Mouse (Mus musculus) limb, embryonic 15.5 days (tissue): Measurements from ENCODE around the gene Wdr83. TPM values are rescaled to one million over a fixed set of nuclear protein-coding genes. Genes with fewer than 3 reads are reported as not detected.
"Not testable (repeated sequence)": the region's sequence is repeated elsewhere in the genome, so short reads cannot be mapped to it uniquely, and the experiment has no call there.

Source experiments
- ATAC-seq: fragments of 200-750 bp; cut with Nextera tagmentation; 2 replicates; pipeline ENCODE4 v1.8.0; 2017; ENCODE audit warnings: low read depth, moderate TSS enrichment; ENCODE audit not compliant: insufficient number of reproducible peaks, low FRiP score, low TSS enrichment
- H3K27ac ChIP-seq: fragments of 300-500 bp; sonication (generic); 2 replicates; pipeline ENCODE4 v1.5.1; 2015; ENCODE audit warnings: moderate library complexity, mild to moderate bottlenecking, inconsistent platforms
- H3K27me3 ChIP-seq: fragments of 300-500 bp; sonication (generic); 2 replicates; pipeline ENCODE4 v1.6.1; 2015; ENCODE audit warnings: inconsistent platforms
- H3K36me3 ChIP-seq: fragments of 300-500 bp; sonication (generic); 2 replicates; pipeline ENCODE4 v1.6.1; 2015; ENCODE audit warnings: inconsistent platforms
- H3K4me1 ChIP-seq: fragments of 300-500 bp; sonication (generic); 2 replicates; pipeline ENCODE4 v1.6.1; 2015; ENCODE audit warnings: inconsistent platforms
- H3K4me2 ChIP-seq: fragments of 300-500 bp; sonication (generic); 2 replicates; pipeline ENCODE4 v1.6.1; 2015; ENCODE audit warnings: mild to moderate bottlenecking, inconsistent platforms
- H3K4me3 ChIP-seq: fragments of 300-500 bp; sonication (generic); 2 replicates; pipeline ENCODE4 v1.5.1; 2015; ENCODE audit warnings: mild to moderate bottlenecking, inconsistent platforms
- H3K9ac ChIP-seq: fragments of 300-500 bp; sonication (generic); 2 replicates; pipeline ENCODE4 v1.6.1; 2015; ENCODE audit warnings: inconsistent platforms
- H3K9me3 ChIP-seq: fragments of 300-500 bp; sonication (generic); 2 replicates; pipeline ENCODE4 v1.6.1; 2016; ENCODE audit warnings: inconsistent platforms
- WGBS: fragments of 180-500 bp; shearing (Covaris S2); methylation state at CpG from one replicate; pipeline ENCODE4 v1.1.7; 2015; 5-methylcytosine and 5-hydroxymethylcytosine counted together
- polyA plus RNA-seq: library from polyadenylated mRNA; unstranded; fragments of >200 nt; fragmentation: Nextera tagmentation; extraction: Ambion mirVana; gene quantifications from 2 replicates; pipeline ENCODE4 v1.2.1, GENCODE M21; 2015

Wdr83 gene
- 40.5 and 42.4 TPM in 2 replicates for polyA plus RNA-seq

GRCm38 (mm10) chr8:85081216-85081555 is at the start of gene Wdr83:
TSS of gene Wdr83 (minus strand) at chr8:85081306.
- H3K9me3 ChIP-seq: no peaks in the 10 kb centered on the region
- H3K4me3 ChIP-seq: peak within 1 kb of the TSS; percentile 76
- H3K36me3 ChIP-seq: peaks cover 25% of the 10 kb centered on the region
- H3K4me1 ChIP-seq: peaks cover 38% of the 10 kb centered on the region
- H3K27me3 ChIP-seq: no peaks in the 10 kb centered on the region
- H3K4me2 ChIP-seq: peak within 1 kb of the TSS; percentile 93
- 2% methylated on average over 9 of the region's 9 CpGs for WGBS
- peak within 1 kb of the TSS; percentile 83 for H3K9ac ChIP-seq
- ATAC-seq: peak; percentile 61
- H3K27ac ChIP-seq: peak within 1 kb of the TSS; percentile 90

- H3K4me3 ChIP-seq: no peak overlapping the region
- no peak overlapping the region for H3K27ac ChIP-seq
- ATAC-seq: no peak
- no peak overlapping the region for H3K9ac ChIP-seq
- WGBS: 86% methylated on average over 8 of the region's 8 CpGs
- no peak overlapping the region for H3K4me2 ChIP-seq
- no peaks in the 10 kb centered on the region for H3K36me3 ChIP-seq
- no peaks in the 10 kb centered on the region for H3K9me3 ChIP-seq
- H3K27me3 ChIP-seq: no peaks in the 10 kb centered on the region
- H3K4me1 ChIP-seq: no peaks in the 10 kb centered on the region
Observed at GRCm38 (mm10) chr8:85123691-85124090, 42.6 kb upstream of the Wdr83 start.

- Histone ChIP-seq H3K4me1 (no peaks in the 10 kb centered on the region), H3K27me3 (no peaks in the 10 kb centered on the region)
- WGBS: 79% methylated on average over 3 of the region's 3 CpGs
Observed at GRCm38 (mm10) chr8:85122995-85123394, 41.9 kb upstream of the Wdr83 start, which contains the start of gene Zfp791. TSS of gene Zfp791 (minus strand) at chr8:85123095.

GRCm38 (mm10) chr8:85120251-85120650 is 39.1 kb upstream of the Wdr83 start:
- H3K27ac ChIP-seq, H3K36me3 ChIP-seq, H3K27me3 ChIP-seq, H3K4me3 ChIP-seq, H3K4me1 ChIP-seq, H3K9ac ChIP-seq, ATAC-seq, H3K4me2 ChIP-seq, H3K9me3 ChIP-seq: not testable (repeated sequence)
- WGBS: 74% methylated on average over 5 of the region's 5 CpGs

More at GRCm38 (mm10) chr8:85122995-85123394, 41.9 kb upstream of the Wdr83 start, which contains the start of gene Zfp791:
- no peaks in the 10 kb centered on the region for H3K36me3 ChIP-seq
- ATAC-seq: no peak
- H3K4me2 ChIP-seq: no peak within 1 kb of the TSS
- H3K9me3 ChIP-seq: no peaks in the 10 kb centered on the region
- no peak within 1 kb of the TSS for H3K27ac ChIP-seq
- no peak within 1 kb of the TSS for H3K9ac ChIP-seq
- H3K4me3 ChIP-seq: no peak within 1 kb of the TSS

- peak overlapping the region; percentile 58 for H3K4me3 ChIP-seq
- H3K27me3 ChIP-seq: no peaks in the 10 kb centered on the region
- H3K9ac ChIP-seq: peak overlapping the region; percentile 51
- H3K36me3 ChIP-seq: no peaks in the 10 kb centered on the region
- 6% methylated on average over 37 of the region's 37 CpGs for WGBS
- peak overlapping the region; percentile 67 for H3K27ac ChIP-seq
- no peaks in the 10 kb centered on the region for H3K9me3 ChIP-seq
- H3K4me2 ChIP-seq: peak overlapping the region; percentile 80
- peak; percentile 77 for ATAC-seq
- no peaks in the 10 kb centered on the region for H3K4me1 ChIP-seq
Observed at GRCm38 (mm10) chr8:85119052-85119981, 38.2 kb upstream of the Wdr83 start.

GRCm38 (mm10) chr8:85116984-85117383 is 35.9 kb upstream of the Wdr83 start:
- Histone ChIP-seq H3K36me3 (no peaks in the 10 kb centered on the region), H3K4me1 (no peaks in the 10 kb centered on the region), H3K9me3 (no peaks in the 10 kb centered on the region), H3K4me3 (no peak overlapping the region), H3K27ac (no peak overlapping the region), H3K27me3 (no peaks in the 10 kb centered on the region), H3K9ac (no peak overlapping the region), H3K4me2 (no peak overlapping the region)
- ATAC-seq: no peak
- 90% methylated on average over 7 of the region's 7 CpGs for WGBS

- no peak overlapping the region for H3K4me2 ChIP-seq
- no peak for ATAC-seq
- no peak overlapping the region for H3K27ac ChIP-seq
- H3K36me3 ChIP-seq: peaks cover 14% of the 10 kb centered on the region
- H3K4me3 ChIP-seq: no peak overlapping the region
- H3K9me3 ChIP-seq: no peaks in the 10 kb centered on the region
- H3K9ac ChIP-seq: no peak overlapping the region
- no peaks in the 10 kb centered on the region for H3K4me1 ChIP-seq
- WGBS: 79% methylated on average over 4 of the region's 4 CpGs
- H3K27me3 ChIP-seq: no peaks in the 10 kb centered on the region
Observed at GRCm38 (mm10) chr8:85115501-85115900, 34.4 kb upstream of the Wdr83 start.

GRCm38 (mm10) chr8:85113241-85113640 is 32.1 kb upstream of the Wdr83 start:
- Histone ChIP-seq H3K27ac (no peak overlapping the region), H3K4me2 (no peak overlapping the region), H3K4me3 (no peak overlapping the region), H3K4me1 (no peaks in the 10 kb centered on the region), H3K27me3 (no peaks in the 10 kb centered on the region), H3K9me3 (no peaks in the 10 kb centered on the region), H3K9ac (no peak overlapping the region), H3K36me3 (peaks cover 33% of the 10 kb centered on the region)
- ATAC-seq: no peak
- WGBS: 94% methylated on average over 10 of the region's 10 CpGs

- WGBS: 88% methylated on average over 4 of the region's 4 CpGs
- Histone ChIP-seq H3K4me1 (no peaks in the 10 kb centered on the region), H3K9me3 (no peaks in the 10 kb centered on the region), H3K4me2 (no peak overlapping the region), H3K27ac (no peak overlapping the region), H3K27me3 (no peaks in the 10 kb centered on the region), H3K4me3 (no peak overlapping the region), H3K9ac (no peak overlapping the region), H3K36me3 (peaks cover 37% of the 10 kb centered on the region)
- no peak for ATAC-seq
Observed at GRCm38 (mm10) chr8:85100076-85100665, 19.1 kb upstream of the Wdr83 start.

- Histone ChIP-seq H3K4me1 (no peaks in the 10 kb centered on the region), H3K27me3 (no peaks in the 10 kb centered on the region), H3K27ac (no peak overlapping the region), H3K4me2 (no peak overlapping the region), H3K9ac (no peak overlapping the region), H3K36me3 (peaks cover 62% of the 10 kb centered on the region), H3K4me3 (no peak overlapping the region), H3K9me3 (no peaks in the 10 kb centered on the region)
- ATAC-seq: no peak
- 76% methylated on average over 4 of the region's 4 CpGs for WGBS
Observed at GRCm38 (mm10) chr8:85096850-85097249, 15.7 kb upstream of the Wdr83 start.

- H3K27ac ChIP-seq: no peak overlapping the region
- H3K4me2 ChIP-seq: no peak overlapping the region
- peaks cover 62% of the 10 kb centered on the region for H3K36me3 ChIP-seq
- no peak for ATAC-seq
- no peaks in the 10 kb centered on the region for H3K4me1 ChIP-seq
- no peak overlapping the region for H3K9ac ChIP-seq
- 92% methylated on average over 16 of the region's 16 CpGs for WGBS
- no peaks in the 10 kb centered on the region for H3K9me3 ChIP-seq
- H3K4me3 ChIP-seq: no peak overlapping the region
- no peaks in the 10 kb centered on the region for H3K27me3 ChIP-seq
Observed at GRCm38 (mm10) chr8:85096196-85096595, 15.1 kb upstream of the Wdr83 start.

GRCm38 (mm10) chr8:85095566-85095965 is 14.5 kb upstream of the Wdr83 start:
- no peak for ATAC-seq
- 89% methylated on average over 7 of the region's 7 CpGs for WGBS
- H3K4me3 ChIP-seq: no peak overlapping the region
- H3K36me3 ChIP-seq: peaks cover 66% of the 10 kb centered on the region
- H3K4me2 ChIP-seq: no peak overlapping the region
- no peaks in the 10 kb centered on the region for H3K4me1 ChIP-seq
- no peaks in the 10 kb centered on the region for H3K27me3 ChIP-seq
- H3K9ac ChIP-seq: no peak overlapping the region
- H3K9me3 ChIP-seq: no peaks in the 10 kb centered on the region
- no peak overlapping the region for H3K27ac ChIP-seq
